Mouse (Mus musculus) MEL (cell line): ENCODE measurements at regions not wholly inside any gene's neighbourhood (a gene's known extent, or its start where the extent isn't known, plus 50 kb on each side); places are given as distances from the start of the nearest gene placed in this dataset.
A peak's percentile ranks its signal among the peaks of the same experiment; 100 is the strongest.

Experiments
- DNase-seq: peaks from one replicate; pipeline ENCODE4 v3.0.0; 2011; ENCODE audit warnings: low read depth, low spot score
- H3K27ac ChIP-seq: 2 replicates; pipeline ENCODE4 v1.5.1; 2012; ENCODE audit warnings: low read depth, mild to moderate bottlenecking, control low read depth, low read length, moderate library complexity; ENCODE audit not compliant: control insufficient read depth
- H3K27me3 ChIP-seq, 2 experiments: fragments of 150-350 bp in 1 of 2; sonication (generic) in 1 of 2; 2 replicates each; pipeline ENCODE4 v1.6.1; 2012; ENCODE audit warnings: low read length in 2 of 2, mild to moderate bottlenecking in 2 of 2, improper control_type of control experiment in 1 of 2, moderate library complexity in 1 of 2; ENCODE audit not compliant: insufficient read depth in 2 of 2, control insufficient read depth in 1 of 2
- H3K36me3 ChIP-seq, 2 experiments: 2 replicates each; pipeline ENCODE4 v1.6.1; 2012 to 2014; ENCODE audit warnings: low read length in 2 of 2, improper control_type of control experiment in 1 of 2, inconsistent platforms in 1 of 2, mild to moderate bottlenecking in 1 of 2; ENCODE audit not compliant: insufficient read depth in 2 of 2, control insufficient read depth in 1 of 2
- H3K4me1 ChIP-seq, 2 experiments: fragments of 150-350 bp in 1 of 2; sonication (generic) in 1 of 2; 2 replicates each; pipeline ENCODE4 v1.6.1; 2012; ENCODE audit warnings: low read length in 2 of 2, improper control_type of control experiment in 1 of 2, mild to moderate bottlenecking in 1 of 2; ENCODE audit not compliant: insufficient read depth in 2 of 2, control insufficient read depth in 1 of 2
- H3K4me3 ChIP-seq, 2 experiments: fragments of 150-350 bp in 1 of 2; sonication (generic) in 1 of 2; 2 replicates each; pipeline ENCODE4 v1.5.1; 2012; ENCODE audit warnings: low read depth in 2 of 2, low read length in 2 of 2, mild to moderate bottlenecking in 2 of 2, moderate library complexity in 2 of 2, control low read depth in 1 of 2, improper control_type of control experiment in 1 of 2; ENCODE audit not compliant: control insufficient read depth in 1 of 2, insufficient read depth in 1 of 2
- H3K79me2 ChIP-seq: 2 replicates; pipeline ENCODE4 v1.6.1; 2012; ENCODE audit warnings: mild to moderate bottlenecking, low read length, moderate library complexity; ENCODE audit not compliant: control insufficient read depth, poor library complexity, insufficient read depth
- H3K9ac ChIP-seq: 2 replicates; pipeline ENCODE4 v1.6.1; 2012; ENCODE audit warnings: low read depth, mild to moderate bottlenecking, control low read depth, low read length, moderate library complexity; ENCODE audit not compliant: control insufficient read depth, poor library complexity, severe bottlenecking
- H3K9me3 ChIP-seq: fragments of 150-350 bp; sonication (generic); replicated peaks from 2 replicates; pipeline ENCODE4 v1.6.1; 2012; ENCODE audit warnings: mild to moderate bottlenecking, low read length, improper control_type of control experiment, moderate library complexity; ENCODE audit not compliant: insufficient read depth
- CHD1 ChIP-seq: IDR thresholded peaks from 2 replicates; pipeline ENCODE4 v1.6.1; 2012; ENCODE audit warnings: low read depth, mild to moderate bottlenecking, inconsistent platforms, low read length, improper control_type of control experiment
- CHD2 ChIP-seq: IDR thresholded peaks from 2 replicates; pipeline ENCODE4 v1.6.1; 2011; ENCODE audit warnings: low read length, improper control_type of control experiment
- CTCF ChIP-seq, 3 experiments: IDR thresholded peaks in 2 of 3; conservative IDR thresholded peaks in 1 of 3; 2 replicates each; pipeline ENCODE4 v1.5.1; 2011 to 2012; ENCODE audit warnings: low read length in 3 of 3, low read depth in 2 of 3, mild to moderate bottlenecking in 2 of 3, improper control_type of control experiment in 1 of 3, inconsistent platforms in 1 of 3, mixed read lengths in 1 of 3, moderate library complexity in 1 of 3; ENCODE audit not compliant: control insufficient read depth in 1 of 3, insufficient read depth in 1 of 3, poor library complexity in 1 of 3, severe bottlenecking in 1 of 3
- ETS1 ChIP-seq: IDR thresholded peaks from 2 replicates; pipeline ENCODE4 v1.6.1; 2012; ENCODE audit warnings: low read depth, mild to moderate bottlenecking, inconsistent platforms, low read length, improper control_type of control experiment, moderate library complexity
- GABPA ChIP-seq: IDR thresholded peaks from 2 replicates; pipeline ENCODE4 v1.6.1; 2012; ENCODE audit warnings: low read depth, mild to moderate bottlenecking, inconsistent platforms, low read length, improper control_type of control experiment, moderate library complexity
- JUND ChIP-seq: IDR thresholded peaks from 2 replicates; pipeline ENCODE4 v1.6.1; 2011; ENCODE audit warnings: low read depth, mild to moderate bottlenecking, improper control_type of control experiment, low read length
- MAFK ChIP-seq: IDR thresholded peaks from 2 replicates; pipeline ENCODE4 v1.6.1; 2011; ENCODE audit warnings: low read depth, mild to moderate bottlenecking, low read length, improper control_type of control experiment, borderline replicate concordance
- MAX ChIP-seq: IDR thresholded peaks from 2 replicates; pipeline ENCODE4 v1.6.1; 2011; ENCODE audit warnings: low read length, improper control_type of control experiment
- MAZ ChIP-seq: IDR thresholded peaks from 2 replicates; pipeline ENCODE4 v1.6.1; 2012; ENCODE audit warnings: low read depth, mild to moderate bottlenecking, inconsistent platforms, low read length, improper control_type of control experiment
- MEF2A ChIP-seq: IDR thresholded peaks from 2 replicates; pipeline ENCODE4 v1.6.1; 2014; ENCODE audit warnings: low read depth, mild to moderate bottlenecking, inconsistent platforms, low read length, improper control_type of control experiment; ENCODE audit not compliant: poor library complexity, insufficient replicate concordance, severe bottlenecking; ENCODE audit errors: extremely low read depth
- MXI1 ChIP-seq: IDR thresholded peaks from 2 replicates; pipeline ENCODE4 v1.6.1; 2011; ENCODE audit warnings: mild to moderate bottlenecking, low read depth, low read length, improper control_type of control experiment
- MYB ChIP-seq: IDR thresholded peaks from 2 replicates; pipeline ENCODE4 v1.6.1; 2011; ENCODE audit warnings: mild to moderate bottlenecking, low read depth, low read length, improper control_type of control experiment
- MYC ChIP-seq: IDR thresholded peaks from 2 replicates; pipeline ENCODE4 v1.6.1; 2011; ENCODE audit warnings: low read depth, mild to moderate bottlenecking, low read length, improper control_type of control experiment, moderate library complexity
- NELFE ChIP-seq: IDR thresholded peaks from 2 replicates; pipeline ENCODE4 v1.6.1; 2011; ENCODE audit warnings: low read depth, low read length, improper control_type of control experiment
- NRF1 ChIP-seq: IDR thresholded peaks from 2 replicates; pipeline ENCODE4 v1.6.1; 2014; ENCODE audit warnings: low read depth, mild to moderate bottlenecking, inconsistent platforms, low read length, improper control_type of control experiment, moderate library complexity; ENCODE audit not compliant: poor library complexity, insufficient read depth, severe bottlenecking
- POLR2A ChIP-seq, 2 experiments: IDR thresholded peaks; 2 replicates each; pipeline ENCODE4 v1.6.1; 2011 to 2012; ENCODE audit warnings: low read length in 2 of 2, mild to moderate bottlenecking in 2 of 2, control low read depth in 1 of 2, improper control_type of control experiment in 1 of 2, low read depth in 1 of 2, moderate library complexity in 1 of 2; ENCODE audit not compliant: control insufficient read depth in 1 of 2, insufficient read depth in 1 of 2, poor library complexity in 1 of 2
- POLR2AphosphoS2 ChIP-seq: IDR thresholded peaks from 2 replicates; pipeline ENCODE4 v1.6.1; 2011; ENCODE audit warnings: low read length, improper control_type of control experiment
- POLR2AphosphoS5 ChIP-seq: IDR thresholded peaks from 2 replicates; pipeline ENCODE4 v1.6.1; 2012; ENCODE audit warnings: low read depth, borderline replicate concordance, mild to moderate bottlenecking, inconsistent platforms, low read length, moderate library complexity, mixed read lengths
- RAD21 ChIP-seq: IDR thresholded peaks from 2 replicates; pipeline ENCODE4 v1.6.1; 2011; ENCODE audit warnings: mild to moderate bottlenecking, low read depth, low read length, improper control_type of control experiment
- TBP ChIP-seq: IDR thresholded peaks from 2 replicates; pipeline ENCODE4 v1.8.0; 2011; ENCODE audit warnings: low read depth, low read length, improper control_type of control experiment
- TCF12 ChIP-seq: IDR thresholded peaks from 2 replicates; pipeline ENCODE4 v1.6.1; 2014; ENCODE audit warnings: low read depth, mild to moderate bottlenecking, inconsistent platforms, low read length, improper control_type of control experiment, moderate library complexity
- UBTF ChIP-seq: IDR thresholded peaks from 2 replicates; pipeline ENCODE4 v1.6.1; 2012; ENCODE audit warnings: low read depth, mild to moderate bottlenecking, inconsistent platforms, low read length, improper control_type of control experiment, moderate library complexity, borderline replicate concordance; ENCODE audit not compliant: insufficient read depth
- ZC3H11A ChIP-seq: IDR thresholded peaks from 2 replicates; pipeline ENCODE4 v1.6.1; 2012; ENCODE audit warnings: low read depth, mild to moderate bottlenecking, inconsistent platforms, low read length, improper control_type of control experiment
- ZMIZ1 ChIP-seq: IDR thresholded peaks from 2 replicates; pipeline ENCODE4 v1.6.1; 2012; ENCODE audit warnings: low read depth, mild to moderate bottlenecking, inconsistent platforms, low read length, improper control_type of control experiment, moderate library complexity
- ZNF384 ChIP-seq: IDR thresholded peaks from 2 replicates; pipeline ENCODE4 v1.6.1; 2012; ENCODE audit warnings: low read depth, mild to moderate bottlenecking, inconsistent platforms, low read length, improper control_type of control experiment

GRCm38 (mm10) chr15:29680865-29681264 is 491.5 kb upstream of the Ctnnd2 start:
- no peaks in the 10 kb centered on the region for H3K9me3 ChIP-seq
- H3K4me1 ChIP-seq, result no peaks in the 10 kb centered on the region
- no peak for DNase-seq
- no peaks in the 10 kb centered on the region for H3K27me3 ChIP-seq
- TF ChIP-seq TCF12 (no peak), POLR2AphosphoS5 (no peak), MAX (no peak), MYC (no peak), TBP (no peak), POLR2AphosphoS2 (no peak), UBTF (no peak), GABPA (no peak), CTCF (IDR thresholded peaks at IDR 0.05 in 2 of 3, conservative IDR thresholded peaks at IDR 0.05 in 1 of 3; ENCODE audit: control insufficient read depth in 1 of 3, insufficient read depth in 1 of 3, low read depth in 2 of 3, low read length in 3 of 3, poor library complexity in 1 of 3, severe bottlenecking in 1 of 3) (no peak), MAFK (no peak), RAD21 (no peak), JUND (no peak), MYB (no peak), MAZ (no peak), MEF2A (no peak)
- no peak overlapping the region for H3K27ac ChIP-seq
- H3K79me2 ChIP-seq, result no peaks in the 10 kb centered on the region
- H3K9ac ChIP-seq, result no peak overlapping the region
- H3K36me3 ChIP-seq, result no peaks in the 10 kb centered on the region
- H3K4me3 ChIP-seq, result no peak overlapping the region

- no peaks in the 10 kb centered on the region for H3K9me3 ChIP-seq
- H3K4me3 ChIP-seq, result no peak overlapping the region
- no peaks in the 10 kb centered on the region for H3K79me2 ChIP-seq
- no peaks in the 10 kb centered on the region for H3K27me3 ChIP-seq
- no peak overlapping the region for H3K9ac ChIP-seq
- H3K27ac ChIP-seq, result no peak overlapping the region
- no peak for TF ChIP-seq POLR2A (IDR thresholded peaks at IDR 0.05; ENCODE audit: control insufficient read depth in 1 of 2, insufficient read depth in 1 of 2, low read depth in 1 of 2, low read length in 2 of 2, poor library complexity in 1 of 2)
- no peak for TF ChIP-seq RAD21
- no peak for TF ChIP-seq GABPA
- TF ChIP-seq TCF12, result no peak
- no peak for TF ChIP-seq ZC3H11A
- no peak for TF ChIP-seq ETS1
- TF ChIP-seq TBP, result no peak
- no peak for TF ChIP-seq UBTF
- no peak for TF ChIP-seq MEF2A
- TF ChIP-seq CHD2, result no peak
- TF ChIP-seq ZNF384, result no peak
- no peak for TF ChIP-seq MYB
- no peak for TF ChIP-seq CHD1
- no peak for TF ChIP-seq NRF1
- no peak for TF ChIP-seq NELFE
- TF ChIP-seq POLR2AphosphoS2, result no peak
- no peak for TF ChIP-seq MXI1
- TF ChIP-seq JUND, result no peak
- TF ChIP-seq ZMIZ1, result no peak
- TF ChIP-seq, all 39 proteins: peak for 0
- Histone ChIP-seq H3K36me3 (no peaks in the 10 kb centered on the region), H3K4me1 (no peaks in the 10 kb centered on the region)
- DNase-seq, result peak; percentile 2
These were observed 485.5 kb upstream of the Ctnnd2 start for GRCm38 (mm10) chr15:29686935-29687334.
